Mouse (Mus musculus) adrenal gland, adult 8-10 months (tissue): ENCODE data around the gene Slamf6. TPM values are rescaled to one million over a fixed set of nuclear protein-coding genes. Genes with fewer than 3 reads are reported as not detected.
"Not testable (repeated sequence)": the region's sequence is repeated elsewhere in the genome, so short reads cannot be mapped to it uniquely, and the experiment has no call there.

Experiments used
- DNase-seq: peaks from one replicate; pipeline ENCODE4 v3.0.0; 2022
- total RNA-seq, 4 experiments: library from RNA; stranded (reverse); gene quantifications; 2 replicates each; pipeline ENCODE4 v1.2.4; 2022

The Slamf6 gene
- total RNA-seq, 4 experiments from 2014 or later: 0.14 to 1.0 (median 0.49) TPM

DNA sequence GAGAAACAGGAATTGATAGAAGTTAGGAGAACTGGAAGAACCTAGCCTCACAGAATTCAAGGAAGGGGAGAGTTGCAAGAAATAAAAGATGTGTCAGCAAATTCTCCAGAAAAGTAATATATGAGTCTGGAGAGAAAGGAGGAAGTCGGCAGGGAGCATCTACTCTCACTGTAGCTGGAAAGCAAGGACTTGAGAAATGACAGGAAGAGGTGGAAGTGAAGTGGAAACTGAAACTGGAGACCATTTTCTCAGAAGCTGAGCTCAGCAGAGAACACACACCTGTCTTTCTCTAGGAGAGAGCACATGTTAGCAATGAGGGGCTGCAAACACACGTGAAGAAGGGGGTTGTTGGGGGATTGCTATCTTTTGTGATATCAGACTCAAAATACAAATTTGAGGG is 40.1 kb downstream of the Slamf6 start:
- DNase-seq: no peak

GRCm38 (mm10) chr1:171960726-171961125 is 43.4 kb downstream of the Slamf6 start:
- no peak for DNase-seq

GRCm38 (mm10) chr1:171961704-171962103 is 44.4 kb downstream of the Slamf6 start:
- no peak for DNase-seq

GRCm38 (mm10) chr1:171963613-171964012 is 46.3 kb downstream of the Slamf6 start:
- no peak for DNase-seq

DNA sequence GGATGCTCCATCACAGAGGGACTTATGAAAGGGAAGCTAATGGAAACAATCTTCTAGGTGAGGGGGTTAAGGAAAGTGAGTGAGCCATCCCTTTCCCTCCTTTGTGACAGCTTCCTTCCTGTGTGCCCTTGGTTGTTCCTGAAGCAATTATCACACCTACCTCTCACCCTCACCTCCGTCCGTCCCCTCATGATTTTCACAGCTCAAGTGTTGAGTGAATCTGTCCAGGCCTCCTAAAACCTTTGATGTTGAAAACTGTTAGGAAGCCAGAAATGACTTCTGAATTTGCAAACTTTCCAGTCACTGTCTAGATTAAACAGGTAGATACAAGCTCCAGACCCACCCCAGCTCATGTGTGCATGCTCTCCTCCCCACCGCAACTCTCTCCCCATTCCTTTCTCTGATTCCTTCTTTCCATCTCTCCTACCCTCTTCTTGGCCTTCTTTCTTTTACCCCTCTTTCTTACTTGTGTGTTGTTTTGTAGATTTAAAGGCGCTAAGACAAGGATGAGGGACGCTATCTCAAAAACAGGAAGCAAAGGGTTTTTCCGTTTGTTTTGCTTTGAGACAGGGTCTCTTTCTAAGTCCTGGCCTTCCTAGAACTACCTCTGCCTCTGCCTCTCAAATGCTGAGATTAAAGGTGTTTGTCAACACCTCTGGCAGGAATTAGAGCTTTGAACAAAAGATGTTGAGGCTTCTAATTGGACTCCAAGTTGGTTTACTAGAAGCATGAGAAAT is 48.9 kb downstream of the Slamf6 start:
- DNase-seq: no peak

GRCm38 (mm10) chr1:171969221-171969620 is 51.9 kb downstream of the Slamf6 start:
- no peak for DNase-seq

- DNase-seq: no peak
Observed at GRCm38 (mm10) chr1:171970854-171971586, 53.7 kb downstream of the Slamf6 start.

DNA sequence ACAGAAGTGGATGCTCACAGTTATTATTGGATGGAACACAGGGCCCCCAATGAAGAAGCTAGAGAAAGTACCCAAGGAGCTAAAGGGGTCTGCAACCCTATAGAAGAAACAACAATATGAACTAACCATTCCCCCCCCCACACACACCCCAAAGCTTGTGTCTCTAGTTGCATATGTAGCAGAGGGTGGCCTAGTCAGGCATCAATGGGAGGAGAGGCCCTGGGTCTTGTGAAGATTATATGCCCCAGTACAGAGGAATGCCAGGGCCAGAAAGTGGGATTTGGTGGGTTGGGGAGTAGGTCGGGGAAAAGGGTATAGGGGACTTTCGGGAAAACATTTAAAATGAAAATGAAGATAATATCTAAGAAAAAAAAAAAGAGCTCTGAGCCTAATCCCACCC is 57.0 kb downstream of the Slamf6 start:
- not testable (repeated sequence) for DNase-seq

DNA sequence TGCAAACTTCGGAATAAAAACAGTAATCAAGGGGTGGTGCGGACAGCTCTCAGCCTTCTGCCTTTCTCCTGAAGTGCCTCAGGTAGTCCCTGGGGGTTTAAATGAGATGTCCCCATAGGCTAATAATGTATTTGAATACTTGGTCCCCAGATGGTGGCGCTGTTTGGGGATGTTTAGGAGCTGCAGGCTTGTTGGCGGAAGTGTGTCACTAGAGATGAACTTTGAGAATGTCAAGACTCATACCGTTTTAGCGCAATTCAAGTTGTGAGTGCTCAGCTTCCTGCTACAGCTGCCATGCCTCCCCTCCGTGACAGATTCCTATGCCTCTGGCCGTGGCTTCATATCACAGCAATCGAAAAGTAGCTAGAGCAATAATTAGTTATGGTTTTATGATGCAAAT is 58.1 kb downstream of the Slamf6 start:
- DNase-seq: no peak

DNA sequence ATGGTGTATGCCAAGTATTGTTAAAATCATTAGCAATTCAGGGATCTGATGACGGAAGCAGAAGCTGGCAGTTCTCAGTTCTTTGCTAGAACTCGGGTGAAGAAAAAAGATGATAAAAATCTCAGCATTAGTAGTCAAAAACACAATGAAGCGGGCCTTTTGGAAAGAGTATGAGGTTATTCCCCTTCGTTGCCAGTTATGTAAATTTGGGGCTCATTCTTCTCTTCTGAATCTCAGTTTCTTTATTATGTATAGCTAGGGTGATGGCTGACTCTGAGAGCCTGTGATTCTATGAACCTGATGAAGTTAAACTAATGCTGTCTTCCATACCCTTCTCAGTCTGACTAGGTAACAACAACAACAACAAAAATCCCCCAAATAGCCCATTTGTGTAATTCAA is 58.5 kb downstream of the Slamf6 start:
- DNase-seq: no peak

- no peak for DNase-seq
Observed at GRCm38 (mm10) chr1:171976826-171977539, 59.7 kb downstream of the Slamf6 start.

- no peak for DNase-seq
Observed at GRCm38 (mm10) chr1:171977891-171978290, 60.6 kb downstream of the Slamf6 start.

DNA sequence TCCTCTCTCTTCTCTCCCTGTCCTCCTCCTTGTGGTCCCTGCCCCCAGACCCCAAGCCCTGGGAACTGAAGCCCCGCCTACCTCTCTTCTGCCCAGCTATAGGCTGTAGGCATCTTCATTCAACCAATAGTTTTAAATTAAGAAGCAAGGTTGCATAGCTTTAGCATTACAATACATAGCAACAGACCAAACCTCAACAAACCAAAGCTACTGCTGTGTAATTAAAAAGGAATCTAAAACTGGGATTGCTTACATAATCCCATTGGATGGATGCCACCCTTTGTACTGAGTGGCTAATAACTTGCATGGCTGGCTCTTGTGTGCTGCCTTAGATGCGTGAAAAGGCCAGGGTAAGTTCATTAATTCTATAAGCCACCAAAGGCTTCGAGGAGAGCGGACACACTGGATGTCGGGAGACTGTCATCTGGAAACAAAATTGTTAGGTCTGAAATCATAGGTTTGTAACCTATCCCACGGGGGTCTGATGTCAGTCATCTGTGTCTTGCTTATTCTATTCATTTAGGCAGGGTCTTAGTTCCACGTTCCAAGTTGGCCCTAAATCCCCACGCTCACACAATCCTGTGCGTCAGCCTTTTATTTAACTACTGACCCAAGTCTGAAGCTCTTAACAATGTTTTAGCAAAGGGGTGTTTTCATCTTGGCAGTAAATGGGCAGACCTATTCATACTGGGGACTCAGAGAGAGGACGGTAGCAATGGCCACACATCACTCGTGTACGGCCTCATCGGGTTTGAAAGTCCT is 62.8 kb downstream of the Slamf6 start:
- DNase-seq: no peak

DNA sequence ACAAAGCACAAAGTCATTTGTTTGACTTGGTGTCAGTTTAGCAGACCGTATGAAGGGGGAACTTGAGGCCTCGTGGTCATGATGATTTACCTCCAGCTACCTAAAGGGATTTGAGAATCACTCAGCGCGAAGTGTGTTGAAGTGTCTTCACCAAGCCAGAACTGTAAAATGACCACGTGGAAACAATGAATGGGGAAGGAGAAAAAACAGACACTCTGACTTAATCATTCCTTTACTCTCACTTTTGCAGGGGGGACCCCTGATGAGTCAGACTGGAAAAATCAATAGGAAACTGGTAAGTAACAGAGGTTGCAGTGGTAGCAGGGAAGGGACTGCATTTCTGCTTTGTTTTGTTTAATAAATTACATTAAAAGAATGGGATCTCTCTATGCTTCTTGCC is 64.9 kb downstream of the Slamf6 start:
- DNase-seq: no peak

- DNase-seq: no peak
Observed at GRCm38 (mm10) chr1:171982740-171983139, 65.4 kb downstream of the Slamf6 start.

- no peak for DNase-seq
Observed at GRCm38 (mm10) chr1:171983372-171984001, 66.2 kb downstream of the Slamf6 start.

DNA sequence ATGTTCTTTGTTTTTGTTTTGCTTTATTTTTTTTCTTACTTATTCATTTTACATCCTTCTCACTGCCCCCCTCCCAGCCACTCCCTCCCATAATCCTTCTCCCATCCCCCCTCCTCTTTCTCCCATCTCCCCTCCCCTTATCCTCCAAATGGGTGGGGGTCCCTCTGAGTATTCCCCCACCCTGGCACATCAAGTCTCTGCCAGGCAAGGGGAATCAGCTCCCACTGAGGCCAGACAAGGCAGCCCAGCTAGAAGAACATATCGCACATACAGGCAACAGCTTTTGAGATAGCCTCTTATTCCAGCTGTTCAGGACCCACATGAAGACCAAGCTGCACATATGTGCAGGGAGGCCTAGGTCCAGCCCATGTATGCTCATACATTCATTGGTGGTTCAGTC is 66.8 kb downstream of the Slamf6 start:
- no peak for DNase-seq

GRCm38 (mm10) chr1:171991883-171992282 is 74.6 kb downstream of the Slamf6 start:
- DNase-seq: no peak

DNA sequence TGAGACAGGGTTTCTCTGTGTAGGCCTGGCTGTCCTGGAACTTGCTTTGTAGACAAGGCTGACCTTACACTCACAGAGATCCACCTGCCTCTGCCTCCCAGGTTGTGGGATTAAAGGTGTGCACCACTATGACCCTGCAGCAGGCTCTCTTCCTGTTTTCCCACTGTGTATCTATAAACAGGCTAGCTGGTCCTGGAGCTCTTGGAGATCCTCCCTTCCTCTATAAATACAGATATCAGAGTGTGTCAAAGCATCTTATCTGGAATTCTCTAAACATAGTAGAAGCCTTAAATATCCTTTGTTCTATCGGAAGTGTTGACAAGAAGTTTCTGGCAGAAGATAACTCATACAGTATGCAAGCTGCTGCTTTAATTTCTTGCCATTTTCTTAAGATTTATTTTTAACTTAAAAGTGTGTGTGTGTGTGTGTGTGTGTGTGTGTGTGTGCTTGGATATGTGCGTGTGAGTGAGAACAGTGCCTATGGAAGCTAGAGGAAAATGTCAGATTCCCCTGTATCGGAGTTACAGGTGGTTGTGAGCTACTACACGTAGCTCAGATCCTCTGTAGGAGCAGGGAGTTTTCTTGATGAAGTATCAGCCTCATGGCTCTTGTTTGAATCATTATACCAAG is 75.7 kb downstream of the Slamf6 start:
- no peak for DNase-seq

GRCm38 (mm10) chr1:171994501-171994900 is 77.2 kb downstream of the Slamf6 start:
- no peak for DNase-seq

DNA sequence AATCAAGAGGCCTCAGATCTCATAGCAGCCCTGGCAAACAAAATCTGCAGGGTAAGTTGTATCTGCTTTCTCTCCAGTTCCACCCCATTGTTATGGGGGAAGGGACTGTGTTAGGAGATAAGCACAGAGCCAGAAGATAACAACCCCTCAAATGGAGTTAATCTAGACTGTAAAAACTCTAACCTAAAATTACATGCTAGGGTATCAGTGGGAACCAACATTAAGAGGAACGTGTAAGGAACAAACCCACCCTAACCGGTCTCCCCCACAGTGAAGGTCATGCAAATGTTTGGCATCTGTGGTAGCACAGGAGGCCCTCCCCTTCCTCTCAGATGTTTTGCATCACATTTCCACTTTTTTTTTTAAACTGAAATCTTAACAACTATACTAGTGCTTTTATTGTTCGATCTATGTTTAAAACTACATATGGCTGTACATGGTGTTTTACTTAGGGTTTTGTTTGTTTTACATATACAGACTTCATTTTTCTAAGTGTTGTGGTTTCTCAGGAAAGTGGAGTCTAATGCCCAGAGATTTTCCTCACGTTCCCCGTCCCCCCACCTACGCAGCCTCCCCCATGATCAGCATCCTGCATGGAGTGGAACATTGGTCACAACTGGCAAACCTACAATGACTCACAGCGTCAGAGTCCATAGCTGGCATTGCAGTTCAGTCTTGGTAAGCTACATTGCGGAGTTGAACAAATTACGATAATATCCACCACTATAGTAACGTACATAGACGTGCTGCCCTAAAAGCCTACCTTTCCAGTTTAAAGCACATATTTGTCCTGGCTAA is 77.8 kb downstream of the Slamf6 start:
- no peak for DNase-seq
